Mouse (Mus musculus) brain, embryonic 14.5 days (tissue): ENCODE results near the gene Shbg.

Source experiments
- CTCF ChIP-seq: fragments of 200-500 bp; IDR thresholded peaks from 2 replicates; pipeline ENCODE4 v1.5.1; 2012; ENCODE audit warnings: inconsistent platforms, mild to moderate bottlenecking, moderate library complexity, borderline replicate concordance; ENCODE audit not compliant: insufficient read depth, insufficient read length; ENCODE audit errors: extremely low read depth
- POLR2A ChIP-seq: fragments of 200-500 bp; IDR thresholded peaks from 2 replicates; pipeline ENCODE4 v1.6.1; 2012; ENCODE audit warnings: mild to moderate bottlenecking, inconsistent platforms, borderline replicate concordance; ENCODE audit not compliant: poor library complexity, insufficient read depth, insufficient read length, severe bottlenecking; ENCODE audit errors: extremely low read depth

- TF ChIP-seq POLR2A (no peak), CTCF (no peak)
Measured at GRCm38 (mm10) chr11:69654760-69655159, 37.1 kb upstream of the Shbg start.
